Mouse (Mus musculus): ENCODE results near the gene Ttc16. TPM values are rescaled to one million over a fixed set of nuclear protein-coding genes. Genes with fewer than 3 reads are reported as not detected.

The Ttc16 gene
- total RNA-seq, 1 experiment: 0.94 TPM

- DNase-seq (ENCODE audit: low read depth, low spot score): no peak
- peaks cover 0 to 2% of the 10 kb centered on the region in 2 experiments; a peak in 1 of 4 replicates for H3K4me1 ChIP-seq (ENCODE audit: control insufficient read depth in 2 of 2, insufficient read depth in 2 of 2, low read length in 2 of 2, poor library complexity in 1 of 2)
- H3K36me3 ChIP-seq (ENCODE audit: control insufficient read depth, insufficient read depth, low read length, poor library complexity, severe bottlenecking): no peaks in the 10 kb centered on the region
- no peak overlapping the region for H3K9ac ChIP-seq (ENCODE audit: insufficient read depth, low read depth, low read length, poor library complexity, severe bottlenecking)
- in situ Hi-C loops (cut with MboI; ENCODE audit: low sequenced_read_pairs in 2 of 2, unreplicated experiment in 2 of 2): no loop called here
- TF ChIP-seq HCFC1 (IDR thresholded peaks at IDR 0.05; ENCODE audit: borderline replicate concordance, insufficient read depth, low read length) (no peak), ZNF384 (IDR thresholded peaks at IDR 0.05; ENCODE audit: low read depth, low read length) (no peak), ZC3H11A (IDR thresholded peaks at IDR 0.05; ENCODE audit: borderline replicate concordance, low read depth, low read length) (no peak), CHD2 (IDR thresholded peaks at IDR 0.05; ENCODE audit: low read depth, low read length) (no peak), MAFK (IDR thresholded peaks at IDR 0.05; ENCODE audit: insufficient read depth, low read depth, low read length) (no peak)
- no peak overlapping the region for H3K4me3 ChIP-seq (ENCODE audit: insufficient read depth in 1 of 2, low read depth in 1 of 2, low read length in 2 of 2, poor library complexity in 1 of 2, severe bottlenecking in 1 of 2)
- no peaks in the 10 kb centered on the region for H3K9me3 ChIP-seq (ENCODE audit: control insufficient read depth, insufficient read depth, low read depth, low read length)
- no peak overlapping the region for H3K27ac ChIP-seq (ENCODE audit: insufficient read depth, low read depth, low read length, poor library complexity, severe bottlenecking)
Measured at GRCm38 (mm10) chr2:32739311-32739710, 36.1 kb downstream of the Ttc16 start.

GRCm38 (mm10) chr2:32737008-32737407 is 38.4 kb downstream of the Ttc16 start:
- TF ChIP-seq ZC3H11A (IDR thresholded peaks at IDR 0.05; ENCODE audit: borderline replicate concordance, low read depth, low read length) (no peak), HCFC1 (IDR thresholded peaks at IDR 0.05; ENCODE audit: borderline replicate concordance, insufficient read depth, low read length) (no peak), MAFK (IDR thresholded peaks at IDR 0.05; ENCODE audit: insufficient read depth, low read depth, low read length) (no peak), ZNF384 (IDR thresholded peaks at IDR 0.05; ENCODE audit: low read depth, low read length) (no peak), CHD2 (IDR thresholded peaks at IDR 0.05; ENCODE audit: low read depth, low read length) (no peak)
- Histone ChIP-seq H3K4me3 (ENCODE audit: insufficient read depth in 1 of 2, low read depth in 1 of 2, low read length in 2 of 2, poor library complexity in 1 of 2, severe bottlenecking in 1 of 2) (no peak overlapping the region), H3K36me3 (ENCODE audit: control insufficient read depth, insufficient read depth, low read length, poor library complexity, severe bottlenecking) (no peaks in the 10 kb centered on the region), H3K9ac (ENCODE audit: insufficient read depth, low read depth, low read length, poor library complexity, severe bottlenecking) (no peak overlapping the region), H3K27ac (ENCODE audit: insufficient read depth, low read depth, low read length, poor library complexity, severe bottlenecking) (no peak overlapping the region), H3K4me1 (ENCODE audit: control insufficient read depth in 2 of 2, insufficient read depth in 2 of 2, low read length in 2 of 2, poor library complexity in 1 of 2) (peaks cover 0 to 2% of the 10 kb centered on the region in 2 experiments; a peak in 1 of 4 replicates), H3K9me3 (ENCODE audit: control insufficient read depth, insufficient read depth, low read depth, low read length) (no peaks in the 10 kb centered on the region)
- no peak for DNase-seq (ENCODE audit: low read depth, low spot score)
- in situ Hi-C loops (cut with MboI; ENCODE audit: low sequenced_read_pairs in 2 of 2, unreplicated experiment in 2 of 2): no loop called here

- Histone ChIP-seq H3K9ac (ENCODE audit: insufficient read depth, low read depth, low read length, poor library complexity, severe bottlenecking) (no peak overlapping the region), H3K4me1 (ENCODE audit: control insufficient read depth in 2 of 2, insufficient read depth in 2 of 2, low read length in 2 of 2, poor library complexity in 1 of 2) (no peaks in the 10 kb centered on the region; a peak in 1 of 4 replicates), H3K27ac (ENCODE audit: insufficient read depth, low read depth, low read length, poor library complexity, severe bottlenecking) (no peak overlapping the region), H3K9me3 (ENCODE audit: control insufficient read depth, insufficient read depth, low read depth, low read length) (no peaks in the 10 kb centered on the region), H3K36me3 (ENCODE audit: control insufficient read depth, insufficient read depth, low read length, poor library complexity, severe bottlenecking) (no peaks in the 10 kb centered on the region), H3K4me3 (ENCODE audit: insufficient read depth in 1 of 2, low read depth in 1 of 2, low read length in 2 of 2, poor library complexity in 1 of 2, severe bottlenecking in 1 of 2) (no peak overlapping the region)
- in situ Hi-C loops (cut with MboI; ENCODE audit: low sequenced_read_pairs in 2 of 2, unreplicated experiment in 2 of 2): no loop called here
- TF ChIP-seq ZNF384 (IDR thresholded peaks at IDR 0.05; ENCODE audit: low read depth, low read length) (no peak), CHD2 (IDR thresholded peaks at IDR 0.05; ENCODE audit: low read depth, low read length) (no peak), ZC3H11A (IDR thresholded peaks at IDR 0.05; ENCODE audit: borderline replicate concordance, low read depth, low read length) (no peak), MAFK (IDR thresholded peaks at IDR 0.05; ENCODE audit: insufficient read depth, low read depth, low read length) (no peak), HCFC1 (IDR thresholded peaks at IDR 0.05; ENCODE audit: borderline replicate concordance, insufficient read depth, low read length) (no peak)
- no peak for DNase-seq (ENCODE audit: low read depth, low spot score)
Measured at GRCm38 (mm10) chr2:32736306-32736829, 39.1 kb downstream of the Ttc16 start.

- TF ChIP-seq HCFC1 (IDR thresholded peaks at IDR 0.05; ENCODE audit: borderline replicate concordance, insufficient read depth, low read length) (no peak), MAFK (IDR thresholded peaks at IDR 0.05; ENCODE audit: insufficient read depth, low read depth, low read length) (no peak), ZNF384 (IDR thresholded peaks at IDR 0.05; ENCODE audit: low read depth, low read length) (no peak), CHD2 (IDR thresholded peaks at IDR 0.05; ENCODE audit: low read depth, low read length) (no peak), ZC3H11A (IDR thresholded peaks at IDR 0.05; ENCODE audit: borderline replicate concordance, low read depth, low read length) (no peak)
- in situ Hi-C loops (cut with MboI; ENCODE audit: low sequenced_read_pairs in 2 of 2, unreplicated experiment in 2 of 2): no loop called here
- no peaks in the 10 kb centered on the region for H3K4me1 ChIP-seq (ENCODE audit: control insufficient read depth in 2 of 2, insufficient read depth in 2 of 2, low read length in 2 of 2, poor library complexity in 1 of 2)
- no peaks in the 10 kb centered on the region for H3K36me3 ChIP-seq (ENCODE audit: control insufficient read depth, insufficient read depth, low read length, poor library complexity, severe bottlenecking)
- H3K4me3 ChIP-seq (ENCODE audit: insufficient read depth in 1 of 2, low read depth in 1 of 2, low read length in 2 of 2, poor library complexity in 1 of 2, severe bottlenecking in 1 of 2): no peak overlapping the region
- H3K9me3 ChIP-seq (ENCODE audit: control insufficient read depth, insufficient read depth, low read depth, low read length): no peaks in the 10 kb centered on the region
- no peak overlapping the region for H3K27ac ChIP-seq (ENCODE audit: insufficient read depth, low read depth, low read length, poor library complexity, severe bottlenecking)
- no peak overlapping the region for H3K9ac ChIP-seq (ENCODE audit: insufficient read depth, low read depth, low read length, poor library complexity, severe bottlenecking)
- DNase-seq (ENCODE audit: low read depth, low spot score): no peak
Measured at GRCm38 (mm10) chr2:32734933-32735332, 40.5 kb downstream of the Ttc16 start.

All from ES-E14 (cell line).